Mouse (Mus musculus) cerebellum, adult 2 months (tissue): Measurements from ENCODE around the gene Pabpn1l.

Experiments used
- CTCF ChIP-seq: fragments of 200-500 bp; IDR thresholded peaks from 2 replicates; pipeline ENCODE4 v1.5.1; 2011; ENCODE audit warnings: low read depth, mild to moderate bottlenecking, control low read depth, low read length, moderate library complexity, borderline replicate concordance; ENCODE audit not compliant: insufficient read depth
- POLR2A ChIP-seq: fragments of 200-500 bp; IDR thresholded peaks from 2 replicates; pipeline ENCODE4 v1.6.1; 2011; ENCODE audit warnings: low read length, control low read depth, borderline replicate concordance; ENCODE audit not compliant: insufficient read depth

DNA sequence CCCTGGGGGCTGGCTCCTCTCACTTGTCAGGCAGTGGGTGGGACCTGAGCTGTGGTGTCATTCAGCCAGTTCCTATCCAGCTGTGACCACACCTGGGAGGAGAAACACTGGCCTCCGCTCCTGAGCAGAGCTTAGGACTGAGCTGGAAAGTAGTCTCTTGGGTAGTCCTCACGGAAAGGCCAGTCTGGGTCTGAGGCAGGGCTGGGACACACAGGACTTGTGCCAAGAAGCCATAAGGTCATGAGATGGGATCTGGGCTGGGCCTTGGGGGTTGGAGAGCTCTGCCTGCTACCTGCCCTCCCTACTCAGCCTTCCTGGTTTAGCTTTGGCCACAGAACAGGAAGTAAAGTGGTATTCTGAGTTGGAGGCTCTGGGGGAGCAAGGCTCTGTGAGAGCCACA, 4.4 kb upstream of the Pabpn1l start:
- TF ChIP-seq CTCF (no peak), POLR2A (no peak)
